Mouse (Mus musculus) Patski (cell line): ENCODE data around the gene Mterf4. TPM values are rescaled to one million over a fixed set of nuclear protein-coding genes. Genes with fewer than 3 reads are reported as not detected.

Experiments used
- ATAC-seq: fragments of 100-300 bp; one replicate; pipeline ENCODE4 v1.8.0; 2021
- CTCF ChIA-PET: fragments of 350-600 bp; sonication (Branson Sonifier 250); formaldehyde crosslinking; loops from one replicate; lab custom pipeline; 2022; ENCODE audit warnings: inconsistent platforms; lab: Charles Lee
- POLR2A ChIA-PET: fragments of 350-600 bp; sonication (Branson Sonifier 250); formaldehyde crosslinking; loops from one replicate; lab custom pipeline; 2022; ENCODE audit warnings: antibody characterized with exemption, inconsistent platforms; lab: Charles Lee
- DNase-seq: peaks from one replicate; pipeline ENCODE4 v3.0.0-alpha.2; 2011; ENCODE audit warnings: low read depth, low spot score
- H3K27me3 ChIP-seq: fragments of 371-371 bp; one replicate; pipeline ENCODE4 v1.5.1; 2021
- CTCF ChIP-seq: fragments of 100-300 bp; IDR thresholded peaks from one replicate; pipeline ENCODE4 v1.5.1; 2021
- in situ Hi-C: fragments of 300-500 bp; cut with MboI; formaldehyde crosslinking; loops from 3 replicates; pipeline ENCODE4 v1.11.1; 2018; ENCODE audit warnings: low pct_unique_long_range_greater_than_20kb, mixed read lengths
- polyA plus RNA-seq: library from polyadenylated mRNA; unstranded; gene quantifications from one replicate; pipeline ENCODE4 v1.2.3, GENCODE M21; 2021

The Mterf4 gene
- polyA plus RNA-seq, 1 experiment from 2014 or later = 34.8 TPM

GRCm38 (mm10) chr1:93270516-93271240 is 35.0 kb downstream of the Mterf4 start:
- no peaks in the 10 kb centered on the region for H3K27me3 ChIP-seq
- in situ Hi-C loops = no loop called here
- POLR2A ChIA-PET = interaction anchor here (1.4 kb wide), 1 partner anchor 31 kb away, joined by 4 read pairs; no protein-coding TSS in a partner anchor
- ATAC-seq = peak; percentile 45
- no peak for TF ChIP-seq CTCF
- CTCF ChIA-PET = interaction anchor here (1.0 kb wide), 1 partner anchor 97 kb away, joined by 3 read pairs; no protein-coding TSS in a partner anchor
- DNase-seq = no peak

- in situ Hi-C loops = no loop called here
- ChIA-PET POLR2A (interaction anchor here (0.6 kb wide), 1 partner anchor 61 kb away, joined by 3 read pairs; no protein-coding TSS in a partner anchor), CTCF (no interaction called here)
- ATAC-seq = no peak
- H3K27me3 ChIP-seq = no peaks in the 10 kb centered on the region
- no peak for TF ChIP-seq CTCF
- DNase-seq = no peak
Observed at GRCm38 (mm10) chr1:93268246-93268645, 37.5 kb downstream of the Mterf4 start.

GRCm38 (mm10) chr1:93267207-93267606 is 38.5 kb downstream of the Mterf4 start:
- ChIA-PET CTCF (no interaction called here), POLR2A (no interaction called here)
- no peak for TF ChIP-seq CTCF
- in situ Hi-C loops = no loop called here
- no peak for DNase-seq
- ATAC-seq = no peak
- no peaks in the 10 kb centered on the region for H3K27me3 ChIP-seq

DNA sequence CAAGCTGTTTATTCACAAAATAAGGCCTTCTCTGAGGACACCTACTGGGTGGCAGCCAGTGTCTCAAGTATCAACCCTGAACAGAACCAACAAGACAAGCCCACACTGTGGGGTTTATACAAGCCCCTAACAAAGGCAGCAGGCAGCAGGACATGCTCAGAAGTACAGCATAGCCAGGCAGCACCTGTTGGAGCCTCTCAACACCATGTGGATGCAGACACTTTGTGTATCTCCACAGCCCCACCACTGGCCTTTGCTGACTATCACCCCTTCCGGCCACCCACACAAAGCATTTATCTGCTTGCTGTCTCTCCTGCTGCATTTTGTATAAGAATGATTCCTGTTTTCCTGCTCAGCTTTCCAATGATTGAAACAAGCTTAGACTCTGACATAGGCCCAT is 48.2 kb downstream of the Mterf4 start:
- POLR2A ChIA-PET = no interaction called here
- H3K27me3 ChIP-seq = no peaks in the 10 kb centered on the region
- CTCF ChIA-PET = interaction anchor here (1.0 kb wide), 1 partner anchor 20 kb away, joined by 3 read pairs; no protein-coding TSS in a partner anchor
- in situ Hi-C loops = no loop called here
- ATAC-seq (no peak), DNase-seq (no peak)
- TF ChIP-seq CTCF = no peak

- ATAC-seq (no peak), DNase-seq (no peak)
- ChIA-PET CTCF (no interaction called here), POLR2A (no interaction called here)
- TF ChIP-seq CTCF = no peak
- in situ Hi-C loops = no loop called here
- H3K27me3 ChIP-seq = no peaks in the 10 kb centered on the region
Observed at GRCm38 (mm10) chr1:93255761-93256160, 50.0 kb downstream of the Mterf4 start.

GRCm38 (mm10) chr1:93252586-93252985 is 53.1 kb downstream of the Mterf4 start:
- in situ Hi-C loops = no loop called here
- CTCF ChIA-PET = no interaction called here
- POLR2A ChIA-PET = interaction anchor here (0.7 to 1.3 kb wide), 2 partner anchors 17 to 44 kb away, joined by 4 to 8 read pairs; partner anchors contain the start of gene Sned1
- TF ChIP-seq CTCF = no peak
- ATAC-seq = no peak
- H3K27me3 ChIP-seq = no peaks in the 10 kb centered on the region
- DNase-seq = no peak

Other genes with a start within 250 kb of the Mterf4 start
- gene Kif1a, start 204.0 kb downstream of the Mterf4 start, polyA plus RNA-seq = not detected
- gene Agxt, start 170.7 kb downstream of the Mterf4 start, polyA plus RNA-seq = not detected
- not detected for gene 2310007B03Rik, start 145.0 kb downstream of the Mterf4 start, polyA plus RNA-seq
- gene Crocc2, start 137.2 kb downstream of the Mterf4 start, polyA plus RNA-seq = 0.30 TPM
- 48.9 TPM for gene Sned1, start 70.1 kb downstream of the Mterf4 start, polyA plus RNA-seq
- gene Ppp1r7, start 36.9 kb upstream of the Mterf4 start, polyA plus RNA-seq = 50.0 TPM
- gene Pask, start 37.6 kb upstream of the Mterf4 start, polyA plus RNA-seq = 12.0 TPM
- gene Ano7, start 68.0 kb upstream of the Mterf4 start, polyA plus RNA-seq = not detected
- 263 TPM for gene Hdlbp, start 172.9 kb upstream of the Mterf4 start, polyA plus RNA-seq
- 10.1 TPM for gene Farp2, start 206.2 kb upstream of the Mterf4 start, polyA plus RNA-seq